Mouse (Mus musculus): ENCODE results near the gene Lamtor2. TPM values are rescaled to one million over a fixed set of nuclear protein-coding genes. Genes with fewer than 3 reads are reported as not detected.
A peak's percentile ranks its signal among the peaks of the same experiment; 100 is the strongest.

Lamtor2 gene
- total and polyA plus RNA-seq, 3 experiments: 94.3 to 118 (median 104) TPM

- TF ChIP-seq EP300 (IDR thresholded peaks at IDR 0.05; ENCODE audit: insufficient read depth, low read depth, low read length) (no peak), POLR2A (IDR thresholded peaks at IDR 0.05; ENCODE audit: insufficient read depth, low read depth, low read length) (no peak), CTCF (IDR thresholded peaks at IDR 0.05) (no peak)
- no peak overlapping the region for H3K9ac ChIP-seq (ENCODE audit: low read depth, low read length)
- DNase-seq: peak in 1 of 2 experiments; percentile 41
- H3K79me2 ChIP-seq (replicated peaks; ENCODE audit: control insufficient read depth, insufficient read depth, low read length): no peaks in the 10 kb centered on the region
- H3K27me3 ChIP-seq (ENCODE audit: control insufficient read depth, insufficient read depth, low read length): no peaks in the 10 kb centered on the region
- 48% methylated on average over 6 of the region's 6 CpGs for WGBS
- no peaks in the 10 kb centered on the region for H3K36me3 ChIP-seq (ENCODE audit: control insufficient read depth, insufficient read depth, low read length)
- H3K4me1 ChIP-seq (ENCODE audit: control insufficient read depth, insufficient read depth, low read length): peaks cover 14% of the 10 kb centered on the region
- intact Hi-C loops (cut with DNase I): no loop called here
- no peak overlapping the region for H3K4me3 ChIP-seq
- H3K27ac ChIP-seq: peak overlapping the region; percentile 63
Observed at GRCm38 (mm10) chr3:88512141-88512895, 40.6 kb downstream of the Lamtor2 start.

GRCm38 (mm10) chr3:88511559-88511958 is 41.3 kb downstream of the Lamtor2 start:
- Histone ChIP-seq H3K27me3 (ENCODE audit: control insufficient read depth, insufficient read depth, low read length) (no peaks in the 10 kb centered on the region), H3K9ac (ENCODE audit: low read depth, low read length) (no peak overlapping the region), H3K4me3 (no peak overlapping the region), H3K4me1 (ENCODE audit: control insufficient read depth, insufficient read depth, low read length) (peaks cover 14% of the 10 kb centered on the region), H3K36me3 (ENCODE audit: control insufficient read depth, insufficient read depth, low read length) (no peaks in the 10 kb centered on the region), H3K27ac (no peak overlapping the region; the same call in 1 of the 2 replicates), H3K79me2 (replicated peaks; ENCODE audit: control insufficient read depth, insufficient read depth, low read length) (no peaks in the 10 kb centered on the region)
- TF ChIP-seq POLR2A (IDR thresholded peaks at IDR 0.05; ENCODE audit: insufficient read depth, low read depth, low read length): no peak
- TF ChIP-seq CTCF (IDR thresholded peaks at IDR 0.05): no peak
- no peak for TF ChIP-seq EP300 (IDR thresholded peaks at IDR 0.05; ENCODE audit: insufficient read depth, low read depth, low read length)
- no peak for DNase-seq
- intact Hi-C loops (cut with DNase I): no loop called here
- 64% methylated on average over 4 of the region's 4 CpGs for WGBS

- Histone ChIP-seq H3K79me2 (replicated peaks; ENCODE audit: control insufficient read depth, insufficient read depth, low read length) (no peaks in the 10 kb centered on the region), H3K4me1 (ENCODE audit: control insufficient read depth, insufficient read depth, low read length) (peaks cover 14% of the 10 kb centered on the region), H3K27ac (peak overlapping the region; percentile 80), H3K27me3 (ENCODE audit: control insufficient read depth, insufficient read depth, low read length) (no peaks in the 10 kb centered on the region), H3K4me3 (peak overlapping the region; percentile 60), H3K36me3 (ENCODE audit: control insufficient read depth, insufficient read depth, low read length) (no peaks in the 10 kb centered on the region), H3K9ac (ENCODE audit: low read depth, low read length) (peak overlapping the region; percentile 65)
- no peak for DNase-seq
- intact Hi-C loops (cut with DNase I): no loop called here
- TF ChIP-seq CTCF (IDR thresholded peaks at IDR 0.05) (no peak), EP300 (IDR thresholded peaks at IDR 0.05; ENCODE audit: insufficient read depth, low read depth, low read length) (no peak), POLR2A (IDR thresholded peaks at IDR 0.05; ENCODE audit: insufficient read depth, low read depth, low read length) (no peak)
- WGBS: 55% methylated on average over 13 of the region's 13 CpGs
Observed at GRCm38 (mm10) chr3:88510421-88511289, 42.2 kb downstream of the Lamtor2 start.

- Histone ChIP-seq H3K27me3 (ENCODE audit: control insufficient read depth, insufficient read depth, low read length) (no peaks in the 10 kb centered on the region), H3K4me1 (ENCODE audit: control insufficient read depth, insufficient read depth, low read length) (peaks cover 12% of the 10 kb centered on the region), H3K27ac (peak within 1 kb of the TSS; percentile 80), H3K9ac (ENCODE audit: low read depth, low read length) (peak within 1 kb of the TSS; percentile 65), H3K79me2 (replicated peaks; ENCODE audit: control insufficient read depth, insufficient read depth, low read length) (no peaks in the 10 kb centered on the region), H3K36me3 (ENCODE audit: control insufficient read depth, insufficient read depth, low read length) (no peaks in the 10 kb centered on the region), H3K4me3 (peak within 1 kb of the TSS; percentile 60)
- TF ChIP-seq POLR2A (IDR thresholded peaks at IDR 0.05; ENCODE audit: insufficient read depth, low read depth, low read length): peak; percentile 77
- peak; percentile 58 for TF ChIP-seq CTCF (IDR thresholded peaks at IDR 0.05)
- 0 out of 2 replicates have a peak, but pooled peaks have one; percentile 43 for TF ChIP-seq EP300 (IDR thresholded peaks at IDR 0.05; ENCODE audit: insufficient read depth, low read depth, low read length)
- WGBS: 1% methylated on average over 31 of the region's 31 CpGs
- intact Hi-C loops (cut with DNase I): loop anchor here (2.0 kb wide), 1 partner anchor 17 kb away; no protein-coding TSS in a partner anchor
- peak; percentile 91 to 95 for DNase-seq
Observed at GRCm38 (mm10) chr3:88509692-88510420, 43.0 kb downstream of the Lamtor2 start, which contains the start of gene Lmna. Gene Lmna (minus strand): TSS chr3:88509956.

- DNase-seq: no peak
- intact Hi-C loops (cut with DNase I): loop anchor here (2.0 kb wide), 1 partner anchor 16 kb away; no protein-coding TSS in a partner anchor
- H3K4me3 ChIP-seq: peak overlapping the region; percentile 60
- 0 out of 2 replicates have a peak overlapping the region, but pooled peaks have one; percentile 17 for H3K9ac ChIP-seq (ENCODE audit: low read depth, low read length)
- H3K79me2 ChIP-seq (replicated peaks; ENCODE audit: control insufficient read depth, insufficient read depth, low read length): no peaks in the 10 kb centered on the region
- H3K36me3 ChIP-seq (ENCODE audit: control insufficient read depth, insufficient read depth, low read length): no peaks in the 10 kb centered on the region
- WGBS: 69% methylated on average over 3 of the region's 3 CpGs
- H3K4me1 ChIP-seq (ENCODE audit: control insufficient read depth, insufficient read depth, low read length): peaks cover 12% of the 10 kb centered on the region
- no peaks in the 10 kb centered on the region for H3K27me3 ChIP-seq (ENCODE audit: control insufficient read depth, insufficient read depth, low read length)
- TF ChIP-seq EP300 (IDR thresholded peaks at IDR 0.05; ENCODE audit: insufficient read depth, low read depth, low read length) (no peak), CTCF (IDR thresholded peaks at IDR 0.05) (no peak), POLR2A (IDR thresholded peaks at IDR 0.05; ENCODE audit: insufficient read depth, low read depth, low read length) (no peak)
- peak overlapping the region; percentile 80 for H3K27ac ChIP-seq
Observed at GRCm38 (mm10) chr3:88509250-88509649, 43.6 kb downstream of the Lamtor2 start.

Data from heart, adult 2 months (tissue).